Mouse (Mus musculus) CD4-positive naive resting alpha-beta T cell, adult 57 days (primary cell): ENCODE data around the gene Egfl7. TPM values are rescaled to one million over a fixed set of nuclear protein-coding genes. Genes with fewer than 3 reads are reported as not detected.

ENCODE experiments used
- total RNA-seq: library from RNA; stranded (reverse); gene quantifications from one replicate; pipeline ENCODE4 v1.2.4, GENCODE M21; 2023

The Egfl7 gene
- total RNA-seq: 5.3 TPM

GRCm38 (mm10) chr2:26579714-26580113, at the start of gene Egfl7:
Gene Egfl7 (plus strand): TSS chr2:26580014.

GRCm38 (mm10) chr2:26586294-26587043, 6.7 kb downstream of the Egfl7 start, which contains the start of gene Gm20532:
Gene Gm20532 (plus strand): TSS chr2:26586639.

GRCm38 (mm10) chr2:26603720-26604671, 24.2 kb downstream of the Egfl7 start, which contains the start of gene Agpat2:
Gene Agpat2 (minus strand): TSS chr2:26604417.

GRCm38 (mm10) chr2:26627921-26628739, 48.3 kb downstream of the Egfl7 start, which contains the start of gene Fam69b:
Gene Fam69b (plus strand): TSS chr2:26628457.

Other genes with a start within 250 kb of the Egfl7 start
- 10.1 TPM for gene Dnlz, start 227.9 kb upstream of the Egfl7 start, total RNA-seq
- gene Card9, start 219.1 kb upstream of the Egfl7 start, total RNA-seq: 9.0 TPM
- 112 TPM for gene Snapc4, start 199.4 kb upstream of the Egfl7 start, total RNA-seq
- gene Entr1, start 190.7 kb upstream of the Egfl7 start, total RNA-seq: 138 TPM
- gene Pmpca, start 190.7 kb upstream of the Egfl7 start, total RNA-seq: 80.1 TPM
- gene Inpp5e, start 170.8 kb upstream of the Egfl7 start, total RNA-seq: 32.6 TPM
- 82.1 TPM for gene Sec16a, start 134.8 kb upstream of the Egfl7 start, total RNA-seq
- 130 TPM for gene Notch1, start 63.4 kb upstream of the Egfl7 start, total RNA-seq
- not detected for gene Gm20532, start 6.6 kb downstream of the Egfl7 start, total RNA-seq
- 12.1 TPM for gene Agpat2, start 24.4 kb downstream of the Egfl7 start, total RNA-seq
- gene Fam69b, start 48.4 kb downstream of the Egfl7 start, total RNA-seq: 1.7 TPM
- 3.5 TPM for gene Lcn4, start 91.3 kb downstream of the Egfl7 start, total RNA-seq